Mouse (Mus musculus): Measurements from ENCODE around the gene Ntmt1.

DNA sequence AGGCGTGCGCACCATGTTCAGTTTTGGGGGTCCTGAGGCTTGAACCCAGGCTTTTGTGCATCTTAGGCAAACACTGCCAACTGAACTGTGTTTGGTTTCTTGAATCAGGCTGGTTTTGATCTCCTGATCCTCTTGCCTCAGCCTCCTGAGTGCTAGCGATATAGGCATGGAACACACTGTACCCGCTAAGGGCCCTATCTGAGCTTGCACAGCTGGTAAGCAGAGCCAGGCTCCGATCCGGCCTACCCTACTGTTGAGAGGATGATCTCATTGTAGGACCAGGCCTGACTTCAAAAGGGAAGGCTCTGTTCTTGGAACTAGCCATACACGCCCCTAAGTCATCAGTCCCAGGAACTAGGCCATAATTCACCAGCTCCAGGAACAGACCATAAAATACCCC is 2.9 kb downstream of the Ntmt1 start:
- TF ChIP-seq CTCF (IDR thresholded peaks at IDR 0.05; ENCODE audit: low read depth) (no peak), EP300 (optimal IDR thresholded peaks at IDR 0.05) (no peak)

All from stomach, postnatal 0 days (tissue).